Mouse (Mus musculus) lung, adult 2 months (tissue): ENCODE results near the gene Actl7b. TPM values are rescaled to one million over a fixed set of nuclear protein-coding genes. Genes with fewer than 3 reads are reported as not detected.
A peak's percentile ranks its signal among the peaks of the same experiment; 100 is the strongest.

Experiments
- DNase-seq: peaks from one replicate; pipeline ENCODE4 v3.0.0; 2022
- H3K4me1 ChIP-seq: fragments of 200-500 bp; 2 replicates; pipeline ENCODE4 v1.6.1; 2011; ENCODE audit warnings: low read length; ENCODE audit not compliant: control insufficient read depth, insufficient read depth
- H3K4me3 ChIP-seq: fragments of 200-500 bp; replicated peaks from 2 replicates; pipeline ENCODE3; 2011; ENCODE audit warnings: low read depth, mild to moderate bottlenecking, control low read depth, low read length; ENCODE audit errors: extremely low read depth
- CTCF ChIP-seq: fragments of 200-500 bp; IDR thresholded peaks from 2 replicates; pipeline ENCODE4 v1.5.1; 2011; ENCODE audit warnings: mild to moderate bottlenecking, low read length, control low read depth; ENCODE audit not compliant: insufficient read depth
- POLR2A ChIP-seq: fragments of 200-500 bp; IDR thresholded peaks from 2 replicates; pipeline ENCODE4 v1.6.1; 2011; ENCODE audit warnings: low read depth, mild to moderate bottlenecking, control low read depth, low read length, borderline replicate concordance; ENCODE audit errors: extremely low read depth
- WGBS: fragments of 180-500 bp; shearing (Covaris S2); methylation state at CpG from one replicate; pipeline ENCODE4 v1.1.7; 2018; 5-methylcytosine and 5-hydroxymethylcytosine counted together
- polyA plus RNA-seq: library from polyadenylated mRNA; depleted of rRNA; stranded (reverse); fragments of >200 nt; gene quantifications from 2 replicates; pipeline ENCODE4 v1.2.3, GENCODE M21; 2012; rRNA removed

Actl7b gene
- 0.27 and 0.28 TPM in 2 replicates for polyA plus RNA-seq

- 95% methylated on average over 13 of the region's 13 CpGs for WGBS
- H3K4me3 ChIP-seq, result no peak within 1 kb of the TSS
- TF ChIP-seq POLR2A, result no peak
- no peak for TF ChIP-seq CTCF
- no peaks in the 10 kb centered on the region for H3K4me1 ChIP-seq
- DNase-seq, result no peak
Measured at GRCm38 (mm10) chr4:56741041-56741493, at the start of gene Actl7b. Gene Actl7b (minus strand): TSS chr4:56741443.

- Histone ChIP-seq H3K4me3 (no peak overlapping the region), H3K4me1 (peaks cover 2% of the 10 kb centered on the region; the same call in 1 of the 2 replicates)
- no peak for TF ChIP-seq POLR2A
- no peak for TF ChIP-seq CTCF
- 51% methylated on average over 1 of the region's 1 CpGs for WGBS
- no peak for DNase-seq
Measured at GRCm38 (mm10) chr4:56771065-56771464, 29.8 kb upstream of the Actl7b start.

- WGBS, result 69% methylated on average over 7 of the region's 7 CpGs
- Histone ChIP-seq H3K4me1 (peaks cover 2% of the 10 kb centered on the region; the same call in 1 of the 2 replicates), H3K4me3 (no peak overlapping the region)
- TF ChIP-seq CTCF (no peak), POLR2A (no peak)
- DNase-seq, result peak; percentile 73
Measured at GRCm38 (mm10) chr4:56768913-56769312, 27.7 kb upstream of the Actl7b start.

GRCm38 (mm10) chr4:56767861-56768284 is 26.6 kb upstream of the Actl7b start:
- DNase-seq, result peak; percentile 42
- TF ChIP-seq POLR2A, result no peak
- no peak for TF ChIP-seq CTCF
- WGBS, result 38% methylated on average over 5 of the region's 5 CpGs
- Histone ChIP-seq H3K4me1 (peaks cover 2% of the 10 kb centered on the region; the same call in 1 of the 2 replicates), H3K4me3 (no peak overlapping the region)

GRCm38 (mm10) chr4:56757693-56758092 is 16.4 kb upstream of the Actl7b start:
- no peak for DNase-seq
- WGBS, result 96% methylated on average over 1 of the region's 1 CpGs
- Histone ChIP-seq H3K4me3 (no peak overlapping the region), H3K4me1 (no peaks in the 10 kb centered on the region)
- no peak for TF ChIP-seq POLR2A
- TF ChIP-seq CTCF, result no peak

- Histone ChIP-seq H3K4me1 (no peaks in the 10 kb centered on the region), H3K4me3 (no peak overlapping the region)
- WGBS, result 72% methylated on average over 10 of the region's 10 CpGs
- peak; percentile 59 for DNase-seq
- TF ChIP-seq CTCF (no peak), POLR2A (no peak)
Measured at GRCm38 (mm10) chr4:56756966-56757600, 15.8 kb upstream of the Actl7b start.

GRCm38 (mm10) chr4:56756021-56756420 is 14.8 kb upstream of the Actl7b start:
- 69% methylated on average over 5 of the region's 5 CpGs for WGBS
- TF ChIP-seq CTCF, result no peak
- TF ChIP-seq POLR2A, result no peak
- peak; percentile 25 for DNase-seq
- Histone ChIP-seq H3K4me3 (no peak overlapping the region), H3K4me1 (no peaks in the 10 kb centered on the region)

GRCm38 (mm10) chr4:56747456-56747855 is 6.2 kb upstream of the Actl7b start:
- TF ChIP-seq CTCF (no peak), POLR2A (no peak)
- no peaks in the 10 kb centered on the region for H3K4me1 ChIP-seq
- H3K4me3 ChIP-seq, result no peak overlapping the region
- no peak for DNase-seq
- 97% methylated on average over 9 of the region's 9 CpGs for whole genome bisulfite sequencing

GRCm38 (mm10) chr4:56746345-56746744 is 5.1 kb upstream of the Actl7b start:
- no peak overlapping the region for H3K4me3 ChIP-seq
- 90% methylated on average over 2 of the region's 2 CpGs for WGBS
- TF ChIP-seq POLR2A (no peak), CTCF (no peak)
- no peak for DNase-seq
- H3K4me1 ChIP-seq, result no peaks in the 10 kb centered on the region

GRCm38 (mm10) chr4:56743363-56744195 is 2.3 kb upstream of the Actl7b start, which contains the start of gene Actl7a:
Gene Actl7a (plus strand): TSS chr4:56743413.
- Histone ChIP-seq H3K4me1 (no peaks in the 10 kb centered on the region), H3K4me3 (no peak within 1 kb of the TSS)
- TF ChIP-seq CTCF (no peak), POLR2A (no peak)
- DNase-seq, result no peak
- WGBS, result 94% methylated on average over 21 of the region's 21 CpGs
